Mouse (Mus musculus) heart, postnatal 0 days (tissue): ENCODE data around the gene Carmil1. TPM values are rescaled to one million over a fixed set of nuclear protein-coding genes. Genes with fewer than 3 reads are reported as not detected.

Source experiments
- ATAC-seq: fragments of 200-750 bp; cut with Nextera tagmentation; 2 replicates; pipeline ENCODE4 v1.8.0; 2017; ENCODE audit warnings: low read depth, moderate number of reproducible peaks, moderate library complexity; ENCODE audit not compliant: insufficient read depth
- DNase-seq: peaks from one replicate; pipeline ENCODE4 v3.0.0-alpha.2; 2016; ENCODE audit warnings: low spot score
- H3K27ac ChIP-seq: fragments of 300-500 bp; sonication (generic); 2 replicates; pipeline ENCODE4 v1.5.1; 2014; ENCODE audit warnings: low read depth, mild to moderate bottlenecking
- H3K27me3 ChIP-seq: fragments of 300-500 bp; sonication (generic); 2 replicates; pipeline ENCODE4 v1.6.1; 2014; ENCODE audit warnings: low read length, mixed read lengths; ENCODE audit not compliant: control insufficient read depth, insufficient read depth
- H3K36me3 ChIP-seq: fragments of 300-500 bp; sonication (generic); replicated peaks from 2 replicates; pipeline ENCODE4 v1.6.1; 2014; ENCODE audit warnings: low read length, mixed read lengths; ENCODE audit not compliant: control insufficient read depth, insufficient read depth
- H3K4me1 ChIP-seq: fragments of 300-500 bp; sonication (generic); 2 replicates; pipeline ENCODE4 v1.6.1; 2014; ENCODE audit warnings: antibody characterized with exemption; ENCODE audit not compliant: control insufficient read depth, insufficient read depth
- H3K4me2 ChIP-seq: fragments of 300-500 bp; sonication (generic); 2 replicates; pipeline ENCODE4 v1.6.1; 2014; ENCODE audit warnings: low read depth, mild to moderate bottlenecking, low read length, moderate library complexity
- H3K4me3 ChIP-seq: fragments of 300-500 bp; sonication (generic); 2 replicates; pipeline ENCODE4 v1.5.1; 2014; ENCODE audit warnings: low read depth, low read length
- H3K9ac ChIP-seq: fragments of 300-500 bp; sonication (generic); replicated peaks from 2 replicates; pipeline ENCODE4 v1.6.1; 2014; ENCODE audit warnings: low read depth, low read length, mixed read lengths
- H3K9me3 ChIP-seq: fragments of 300-500 bp; sonication (generic); replicated peaks from 2 replicates; pipeline ENCODE4 v1.6.1; 2016; ENCODE audit warnings: low read length; ENCODE audit not compliant: control insufficient read depth
- CTCF ChIP-seq: IDR thresholded peaks from 2 replicates; pipeline ENCODE4 v1.5.1; 2016; ENCODE audit warnings: antibody characterized with exemption, control low read depth, low read depth
- EP300 ChIP-seq: IDR thresholded peaks from 2 replicates; pipeline ENCODE4 v1.6.1; 2016; ENCODE audit warnings: antibody characterized with exemption, low read depth
- WGBS: fragments of 180-500 bp; shearing (Covaris S2); extraction: QIAGEN DNeasy Blood & Tissue Kit; methylation state at CpG from one replicate; pipeline ENCODE4 v1.1.7; 2014; 5-methylcytosine and 5-hydroxymethylcytosine counted together
- polyA plus RNA-seq: library from polyadenylated mRNA; unstranded; fragments of >200 nt; fragmentation: Nextera tagmentation; extraction: Ambion mirVana; gene quantifications from 2 replicates; pipeline ENCODE4 v1.2.1, GENCODE M21; 2015
- total RNA-seq: library from RNA; depleted of rRNA; stranded (reverse); fragments of >200 nt; gene quantifications from 2 replicates; pipeline ENCODE4 v1.2.3, GENCODE M21; 2014; ENCODE audit warnings: low replicate concordance; rRNA removed

Gene Carmil1
- 1.1 and 4.8 TPM in 2 replicates for total RNA-seq
- polyA plus RNA-seq, result 2.6 and 4.3 TPM in 2 replicates

DNA sequence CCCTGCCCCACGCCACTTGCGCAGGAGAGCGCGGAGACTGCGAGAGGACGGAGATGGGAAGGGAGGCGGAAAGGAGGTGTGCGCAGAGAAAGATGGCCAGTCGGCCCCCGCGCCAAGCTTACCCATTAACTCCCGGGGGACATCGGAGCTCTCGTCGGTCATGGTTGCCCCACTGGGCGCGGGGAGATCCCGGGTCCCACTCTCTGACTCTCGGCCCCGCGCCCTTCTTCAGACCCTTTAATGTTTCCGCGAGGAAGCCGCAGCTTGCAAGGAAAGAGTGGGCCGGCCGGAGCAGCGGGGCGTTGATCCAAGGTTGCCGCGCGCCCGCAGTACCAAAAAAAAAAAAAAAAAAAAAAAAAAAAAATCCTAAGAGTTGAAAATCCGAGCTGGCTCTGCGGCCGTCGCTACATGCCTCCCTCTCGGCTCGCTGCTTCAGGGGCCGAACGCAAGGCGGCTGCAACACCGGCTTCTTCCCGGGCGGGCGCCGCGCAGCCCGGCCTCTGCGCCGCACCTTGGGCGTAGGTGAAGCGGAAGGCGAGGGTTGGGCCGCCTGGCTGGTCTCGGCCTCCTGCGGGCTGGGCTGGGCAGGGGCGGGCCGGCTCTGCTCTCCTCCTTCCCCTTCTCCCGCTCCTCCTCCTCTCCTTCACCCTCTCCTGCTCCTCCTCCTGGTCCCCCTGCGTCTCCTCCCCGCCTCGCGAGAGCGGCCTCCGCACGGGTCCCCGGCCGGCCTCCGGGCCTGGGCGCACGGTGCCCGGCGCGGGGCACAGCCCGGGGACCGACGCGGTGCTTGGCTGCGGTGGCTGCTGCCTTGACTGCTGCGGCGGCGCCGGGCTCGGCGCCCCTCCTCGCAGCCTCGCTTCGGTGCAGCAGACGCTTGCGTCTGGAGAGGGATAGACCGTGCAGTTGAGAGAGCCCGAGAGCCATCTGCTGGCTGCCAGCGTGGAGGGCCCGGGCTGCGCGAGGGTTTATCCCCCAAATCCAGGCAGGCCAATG, at the start of gene Carmil1:
Gene Carmil1, minus strand, starts transcription at position 357 of the 993 bp plus-strand sequence.
- Histone ChIP-seq H3K27ac (peak within 1 kb of the TSS; percentile 58), H3K36me3 (no peaks in the 10 kb centered on the region), H3K9ac (peak within 1 kb of the TSS; percentile 53), H3K4me1 (no peaks in the 10 kb centered on the region), H3K9me3 (no peaks in the 10 kb centered on the region), H3K4me2 (peak within 1 kb of the TSS; percentile 72), H3K4me3 (peak within 1 kb of the TSS; percentile 74), H3K27me3 (peaks cover 28% of the 10 kb centered on the region)
- peak; percentile 93 for ATAC-seq
- under 1% methylated on average over 95 of the region's 96 CpGs for WGBS
- DNase-seq, result peak; percentile 77
- TF ChIP-seq CTCF (peak; percentile 73), EP300 (no peak)

DNA sequence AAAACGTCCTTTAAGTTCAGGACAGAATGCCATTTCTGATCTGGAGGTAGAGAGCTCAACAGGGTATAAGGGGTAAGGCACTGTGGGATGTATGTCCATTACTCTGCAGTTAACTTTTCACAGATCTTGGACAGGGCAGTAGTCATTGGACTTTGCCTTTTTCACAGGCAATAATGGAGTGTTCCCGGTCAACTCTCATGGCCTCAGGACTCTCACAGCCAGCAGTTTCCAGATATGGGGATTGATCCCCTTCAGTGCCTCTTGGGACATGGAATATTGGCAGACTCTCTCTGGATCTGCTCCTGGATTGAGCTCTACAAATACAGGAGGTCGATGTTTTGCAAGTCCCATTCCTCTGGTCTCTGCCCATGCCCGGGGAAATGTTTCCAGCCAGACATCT, 49.5 kb upstream of the Carmil1 start:
- Histone ChIP-seq H3K9ac (no peak overlapping the region), H3K4me3 (no peak overlapping the region), H3K4me2 (no peak overlapping the region), H3K27me3 (no peaks in the 10 kb centered on the region), H3K4me1 (no peaks in the 10 kb centered on the region), H3K9me3 (no peaks in the 10 kb centered on the region), H3K36me3 (no peaks in the 10 kb centered on the region), H3K27ac (no peak overlapping the region)
- TF ChIP-seq CTCF (no peak), EP300 (no peak)
- ATAC-seq (no peak), DNase-seq (no peak)
- 64% methylated on average over 4 of the region's 4 CpGs for WGBS

DNA sequence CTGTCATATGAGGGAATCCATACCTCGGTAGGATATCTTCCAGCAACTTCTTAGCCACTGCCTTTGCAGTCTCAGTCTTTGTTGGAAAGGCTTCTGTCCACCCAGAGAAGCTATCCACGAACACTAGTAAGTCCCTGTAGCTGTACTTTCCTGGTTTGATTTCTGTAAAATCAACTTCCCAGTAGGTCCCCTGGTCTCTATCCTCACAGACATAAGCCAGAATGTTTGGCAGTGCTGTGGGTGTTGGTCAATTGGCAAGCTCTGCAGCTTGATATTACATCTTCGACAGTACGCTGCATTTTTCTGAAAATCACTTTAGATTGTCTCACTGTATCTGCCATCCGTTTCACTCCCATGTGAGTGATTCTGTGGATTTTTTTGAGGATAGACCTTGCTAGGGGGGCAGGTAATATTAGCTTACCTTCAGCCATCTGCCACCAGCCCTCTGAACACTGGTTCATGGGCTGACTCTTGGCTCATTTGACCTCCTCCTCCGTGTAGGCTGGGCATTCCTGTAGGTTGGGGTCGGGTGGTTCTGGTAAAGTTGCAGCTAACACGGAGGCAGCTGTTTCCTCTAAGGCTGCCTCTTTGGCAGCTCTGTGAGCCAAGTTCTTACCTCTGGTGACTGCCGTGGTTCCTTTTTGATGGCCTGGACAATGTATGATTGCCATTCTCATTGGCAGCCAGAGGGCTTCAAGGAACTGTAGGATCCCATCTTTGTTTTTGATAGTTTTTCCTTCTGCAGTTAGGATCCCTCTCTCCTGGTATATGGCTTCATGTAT, 47.6 kb upstream of the Carmil1 start:
- no peak overlapping the region for H3K4me2 ChIP-seq
- H3K36me3 ChIP-seq, result no peaks in the 10 kb centered on the region
- no peak overlapping the region for H3K4me3 ChIP-seq
- TF ChIP-seq EP300 (no peak), CTCF (no peak)
- H3K27me3 ChIP-seq, result no peaks in the 10 kb centered on the region
- DNase-seq (no peak), ATAC-seq (no peak)
- 65% methylated on average over 9 of the region's 9 CpGs for WGBS
- H3K9ac ChIP-seq, result no peak overlapping the region
- no peak overlapping the region for H3K27ac ChIP-seq
- no peaks in the 10 kb centered on the region for H3K9me3 ChIP-seq
- no peaks in the 10 kb centered on the region for H3K4me1 ChIP-seq

- DNase-seq, result no peak
- TF ChIP-seq EP300 (no peak), CTCF (no peak)
- Histone ChIP-seq H3K4me2 (no peak within 1 kb of the TSS), H3K27me3 (no peaks in the 10 kb centered on the region), H3K27ac (no peak within 1 kb of the TSS), H3K9me3 (no peaks in the 10 kb centered on the region), H3K4me3 (no peak within 1 kb of the TSS), H3K4me1 (no peaks in the 10 kb centered on the region), H3K36me3 (no peaks in the 10 kb centered on the region), H3K9ac (no peak within 1 kb of the TSS)
- no peak for ATAC-seq
- 79% methylated on average over 5 of the region's 5 CpGs for WGBS
These were observed 46.6 kb upstream of the Carmil1 start, which contains the start of gene Cmah for GRCm38 (mm10) chr13:24327201-24327600. Gene Cmah (plus strand): TSS chr13:24327404.

DNA sequence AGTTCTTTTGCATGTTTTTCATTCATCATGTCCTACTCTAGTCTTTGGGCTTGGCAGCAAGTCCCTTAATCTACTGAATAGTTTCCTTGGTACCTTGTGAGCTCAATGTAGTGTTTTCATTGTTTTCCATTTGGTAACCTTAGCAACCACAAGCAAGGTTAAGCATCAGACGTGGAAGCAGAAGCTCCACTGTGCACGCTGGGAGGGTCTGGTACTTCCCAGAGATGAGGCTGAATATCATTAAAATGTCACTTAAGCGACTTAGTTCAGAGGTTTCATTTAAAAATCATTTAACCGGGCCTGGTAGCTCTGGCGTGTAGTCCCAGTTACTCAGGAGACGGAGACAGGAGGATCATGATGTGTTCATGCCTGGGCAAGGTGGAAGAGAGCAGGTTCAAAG, 40.7 kb upstream of the Carmil1 start:
- Histone ChIP-seq H3K9ac (no peak overlapping the region), H3K36me3 (no peaks in the 10 kb centered on the region), H3K9me3 (no peaks in the 10 kb centered on the region), H3K27ac (no peak overlapping the region), H3K27me3 (no peaks in the 10 kb centered on the region), H3K4me2 (no peak overlapping the region), H3K4me1 (no peaks in the 10 kb centered on the region), H3K4me3 (no peak overlapping the region)
- 75% methylated on average over 6 of the region's 6 CpGs for WGBS
- TF ChIP-seq CTCF, result no peak
- TF ChIP-seq EP300, result no peak
- ATAC-seq, result no peak
- no peak for DNase-seq
